Mouse (Mus musculus) G1E (cell line): ENCODE results near the gene Ccdc113. TPM values are rescaled to one million over a fixed set of nuclear protein-coding genes. Genes with fewer than 3 reads are reported as not detected.

Experiments used
- ATAC-seq: 2 replicates; pipeline ENCODE4 v1.8.0; 2016; ENCODE audit warnings: mild to moderate bottlenecking; ENCODE audit not compliant: insufficient number of reproducible peaks, poor library complexity, low FRiP score, severe bottlenecking; ENCODE audit errors: extremely low read depth
- DNase-seq: peaks from one replicate; pipeline ENCODE4 v3.0.0; 2012; ENCODE audit warnings: low spot score
- H3K27me3 ChIP-seq: 2 replicates; pipeline ENCODE4 v1.6.1; 2012; ENCODE audit warnings: mild to moderate bottlenecking, low read length, inconsistent platforms; ENCODE audit not compliant: insufficient read depth
- H3K36me3 ChIP-seq: replicated peaks from 2 replicates; pipeline ENCODE3; 2012; ENCODE audit warnings: mild to moderate bottlenecking, inconsistent platforms
- H3K4me1 ChIP-seq: 2 replicates; pipeline ENCODE4 v1.6.1; 2012; ENCODE audit warnings: low read depth, low read length, inconsistent platforms, mixed read lengths; ENCODE audit not compliant: insufficient read depth
- H3K4me3 ChIP-seq: 2 replicates; pipeline ENCODE4 v1.5.1; 2012; ENCODE audit warnings: low read depth, mild to moderate bottlenecking, inconsistent platforms, low read length, moderate library complexity, mixed read lengths
- H3K9me3 ChIP-seq: replicated peaks from 2 replicates; pipeline ENCODE4 v1.6.1; 2012; ENCODE audit warnings: inconsistent platforms
- CTCF ChIP-seq: IDR thresholded peaks from 2 replicates; pipeline ENCODE4 v1.5.1; 2012; ENCODE audit warnings: low read depth, low read length, inconsistent platforms, mixed read lengths
- GATA1 ChIP-seq: IDR thresholded peaks from 2 replicates; pipeline ENCODE4 v1.6.1; 2012; ENCODE audit warnings: borderline replicate concordance, low read length, inconsistent platforms, mixed read lengths
- GATA2 ChIP-seq: IDR thresholded peaks from 2 replicates; pipeline ENCODE4 v1.6.1; 2012; ENCODE audit warnings: low read depth, low read length, inconsistent platforms, borderline replicate concordance
- POLR2AphosphoS5 ChIP-seq: IDR thresholded peaks from 2 replicates; pipeline ENCODE4 v1.6.1; 2012; ENCODE audit warnings: low read depth, low read length, inconsistent platforms; ENCODE audit not compliant: insufficient replicate concordance
- TAL1 ChIP-seq: conservative IDR thresholded peaks from 2 replicates; pipeline ENCODE4 v1.6.1; 2012; ENCODE audit warnings: low read depth, low read length, inconsistent platforms, mixed read lengths
- polyA plus RNA-seq: library from polyadenylated mRNA; stranded (reverse); fragments of >175 nt; gene quantifications from 2 replicates; pipeline ENCODE4 v1.2.3, GENCODE M21; 2012
- total RNA-seq, 2 experiments: library from RNA; stranded (forward) in 1 of 2; stranded (reverse) in 1 of 2; fragments of 200-1000 nt in 1 of 2; fragments of >200 nt in 1 of 2; fragmentation: Nextera tagmentation in 1 of 2; gene quantifications; 2 replicates each; pipeline ENCODE4 v1.2.3; 2014 to 2017

Ccdc113 gene
- total and polyA plus RNA-seq, 3 experiments: not detected

DNA sequence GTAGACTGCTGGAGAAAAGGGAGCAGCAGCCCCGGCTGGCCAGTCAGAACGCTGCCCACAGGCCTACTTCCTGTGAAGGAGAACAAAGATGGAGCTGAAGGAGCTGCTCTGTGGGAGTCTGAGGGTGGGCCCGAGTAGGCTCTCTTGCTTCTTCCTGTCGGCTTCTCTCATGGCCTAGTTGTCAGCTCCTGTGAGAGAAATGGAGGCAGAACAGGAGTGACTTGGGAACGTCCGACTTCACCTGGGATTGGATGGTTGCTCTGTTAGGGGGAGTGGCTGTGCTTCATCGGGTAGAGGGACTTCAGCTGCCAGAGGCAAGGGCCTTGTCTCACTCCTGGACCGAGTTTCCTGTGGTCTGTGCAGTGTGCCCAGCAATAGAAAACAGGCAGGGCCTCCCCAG is 14.0 kb downstream of the Ccdc113 start:
- Histone ChIP-seq H3K36me3 (no peaks in the 10 kb centered on the region), H3K4me1 (no peaks in the 10 kb centered on the region), H3K9me3 (no peaks in the 10 kb centered on the region), H3K27me3 (peaks cover 9% of the 10 kb centered on the region; the same call in 1 of the 2 replicates), H3K4me3 (no peak overlapping the region)
- no peak for TF ChIP-seq POLR2AphosphoS5
- ATAC-seq (no peak), DNase-seq (no peak)

DNA sequence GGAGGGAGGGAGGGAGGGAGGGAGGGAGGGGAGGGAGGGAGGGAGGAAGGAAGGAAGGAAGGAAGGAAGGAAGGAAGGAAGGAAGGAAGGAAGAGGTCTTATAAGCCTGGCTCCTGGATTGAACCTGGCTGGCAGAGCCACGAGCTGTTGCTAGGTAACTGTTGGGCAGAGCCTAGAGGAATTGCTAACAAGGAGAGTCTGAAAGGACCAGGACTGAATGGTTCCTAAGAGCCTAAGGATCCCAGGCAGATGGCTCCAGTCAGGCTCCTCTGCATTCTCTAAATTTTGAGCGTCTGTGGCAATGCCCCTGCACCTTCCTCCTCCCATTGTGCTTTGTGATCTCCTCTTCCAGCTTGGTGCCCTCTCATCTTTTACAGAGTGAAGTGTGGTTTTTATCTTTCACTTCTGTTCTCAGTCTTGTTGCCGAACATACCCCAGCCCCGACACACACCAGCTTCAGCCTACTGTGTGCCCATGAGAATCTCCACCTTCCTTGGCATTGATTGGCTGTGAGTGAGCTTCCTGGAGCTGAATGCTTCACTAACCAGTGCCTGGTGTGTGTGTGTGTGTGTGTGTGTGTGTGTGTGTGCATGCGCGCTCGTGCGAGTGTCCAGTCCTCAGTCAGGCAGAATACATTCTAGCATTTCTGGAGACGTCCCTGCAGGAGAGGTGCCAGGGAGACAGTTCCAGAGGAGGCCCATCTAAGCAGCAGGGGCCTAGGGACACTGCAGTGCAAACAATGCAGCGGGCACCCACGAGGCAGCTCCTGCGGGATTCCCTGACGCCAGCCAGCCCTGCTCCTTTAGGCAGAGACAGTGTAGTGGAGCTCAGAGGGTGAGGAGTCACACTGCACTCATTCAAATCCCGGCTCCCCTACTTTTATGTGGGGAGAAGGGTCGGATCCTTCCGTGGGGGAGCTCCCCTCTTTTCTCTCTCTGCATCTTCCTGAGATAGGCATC is 16.3 kb downstream of the Ccdc113 start:
- no peak for DNase-seq
- Histone ChIP-seq H3K4me1 (no peaks in the 10 kb centered on the region), H3K9me3 (no peaks in the 10 kb centered on the region), H3K36me3 (no peaks in the 10 kb centered on the region), H3K4me3 (no peak overlapping the region), H3K27me3 (peaks cover 13% of the 10 kb centered on the region; the same call in 1 of the 2 replicates)
- TF ChIP-seq GATA1 (no peak), CTCF (no peak), GATA2 (no peak), TAL1 (no peak), POLR2AphosphoS5 (no peak)
- ATAC-seq: no peak

DNA sequence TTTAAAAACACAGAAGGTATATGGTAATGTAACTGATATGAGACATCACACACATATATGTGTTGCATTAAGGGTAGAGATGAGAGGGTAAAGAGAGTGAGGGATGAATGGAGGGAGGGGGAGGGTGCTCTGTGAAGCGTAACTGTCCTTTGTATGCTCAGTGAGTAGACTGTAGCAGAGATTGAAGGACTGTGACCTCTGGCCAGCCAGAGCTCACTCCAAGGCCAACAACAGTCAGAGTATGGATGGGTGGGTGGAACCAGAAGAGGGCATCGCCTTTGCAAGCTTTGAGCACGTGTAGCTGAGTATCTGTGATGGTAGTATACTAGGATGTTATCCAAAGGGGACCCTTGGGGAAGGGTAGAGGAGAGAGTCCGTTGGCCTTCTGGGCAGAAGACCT is 17.7 kb downstream of the Ccdc113 start:
- H3K27me3 ChIP-seq: peaks cover 13% of the 10 kb centered on the region; the same call in 1 of the 2 replicates
- H3K4me3 ChIP-seq: no peak overlapping the region
- no peaks in the 10 kb centered on the region for H3K9me3 ChIP-seq
- no peaks in the 10 kb centered on the region for H3K4me1 ChIP-seq
- H3K36me3 ChIP-seq: no peaks in the 10 kb centered on the region
- DNase-seq (no peak), ATAC-seq (no peak)
- TF ChIP-seq POLR2AphosphoS5: no peak
- no peak for TF ChIP-seq TAL1
- no peak for TF ChIP-seq GATA2
- no peak for TF ChIP-seq GATA1
- TF ChIP-seq CTCF: no peak

DNA sequence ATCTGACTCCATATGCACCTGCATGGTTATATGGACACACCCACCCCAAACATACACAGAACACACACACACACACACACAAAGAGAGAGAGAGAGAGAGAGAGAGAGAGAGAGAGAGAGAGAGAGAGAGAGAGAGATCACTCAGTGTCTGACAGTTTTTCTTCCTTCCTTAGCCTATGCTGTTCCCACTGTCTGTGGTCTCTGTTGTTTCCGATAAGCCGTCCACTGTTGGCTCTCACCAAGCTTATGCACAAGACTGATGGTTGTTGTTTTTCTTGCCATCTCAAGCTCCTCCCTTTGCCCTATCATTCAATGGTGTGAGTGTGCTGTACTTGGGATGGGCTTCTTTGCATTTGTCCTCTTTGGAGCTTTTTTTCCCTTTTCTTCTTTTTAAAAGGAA is 22.1 kb downstream of the Ccdc113 start:
- Histone ChIP-seq H3K4me3 (no peak overlapping the region), H3K9me3 (no peaks in the 10 kb centered on the region), H3K36me3 (no peaks in the 10 kb centered on the region), H3K27me3 (peaks cover 23% of the 10 kb centered on the region), H3K4me1 (no peaks in the 10 kb centered on the region)
- TF ChIP-seq TAL1 (no peak), POLR2AphosphoS5 (no peak), GATA2 (no peak), CTCF (no peak), GATA1 (no peak)
- DNase-seq (no peak), ATAC-seq (no peak)

DNA sequence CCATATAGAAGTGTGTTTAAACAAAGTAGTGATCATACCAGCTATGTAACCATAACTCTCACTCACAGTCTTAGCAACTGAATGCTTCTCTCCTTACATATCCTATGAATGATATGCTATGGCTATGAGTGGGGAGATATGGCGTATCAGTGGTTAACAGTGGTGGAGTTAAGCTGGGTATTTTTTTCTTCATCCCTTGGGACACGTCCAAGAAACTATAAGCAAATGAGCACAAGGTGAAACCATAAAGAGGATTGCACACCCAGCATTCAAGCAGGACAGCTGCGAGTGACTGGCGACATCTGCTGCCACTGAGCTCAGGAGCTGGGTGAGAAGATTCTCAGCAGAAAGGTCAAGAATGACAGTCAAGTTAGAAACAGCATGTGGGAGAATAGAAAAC is 32.3 kb downstream of the Ccdc113 start:
- DNase-seq: no peak
- no peak for ATAC-seq
- Histone ChIP-seq H3K9me3 (no peaks in the 10 kb centered on the region), H3K36me3 (no peaks in the 10 kb centered on the region), H3K4me1 (no peaks in the 10 kb centered on the region), H3K27me3 (peaks cover 16% of the 10 kb centered on the region), H3K4me3 (no peak overlapping the region)
- TF ChIP-seq GATA2: no peak
- TF ChIP-seq GATA1: no peak
- TF ChIP-seq CTCF: no peak

DNA sequence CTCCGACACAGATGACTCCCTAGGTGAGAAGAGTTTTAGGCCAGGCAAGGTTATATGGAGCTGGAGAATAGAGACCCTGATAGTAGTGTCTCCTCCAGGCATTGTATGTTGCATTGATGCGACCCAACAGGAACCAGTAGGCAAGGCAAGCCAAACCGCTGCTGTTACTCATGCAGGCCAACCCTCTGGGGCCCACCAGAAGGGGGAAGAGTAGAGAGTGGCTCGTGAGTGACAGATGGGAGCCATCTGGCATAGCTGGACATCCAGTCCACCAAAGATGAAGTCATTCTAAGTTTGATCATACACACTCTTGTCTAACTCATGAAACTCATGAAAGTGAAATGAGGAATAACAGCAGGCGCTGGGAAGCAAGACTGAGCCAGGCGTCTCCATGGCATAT is 32.9 kb downstream of the Ccdc113 start:
- Histone ChIP-seq H3K9me3 (no peaks in the 10 kb centered on the region), H3K4me3 (no peak overlapping the region), H3K36me3 (no peaks in the 10 kb centered on the region), H3K4me1 (no peaks in the 10 kb centered on the region), H3K27me3 (peaks cover 11% of the 10 kb centered on the region)
- ATAC-seq (no peak), DNase-seq (no peak)
- no peak for TF ChIP-seq CTCF
- no peak for TF ChIP-seq GATA2
- no peak for TF ChIP-seq GATA1
- TF ChIP-seq POLR2AphosphoS5: no peak
- no peak for TF ChIP-seq TAL1

DNA sequence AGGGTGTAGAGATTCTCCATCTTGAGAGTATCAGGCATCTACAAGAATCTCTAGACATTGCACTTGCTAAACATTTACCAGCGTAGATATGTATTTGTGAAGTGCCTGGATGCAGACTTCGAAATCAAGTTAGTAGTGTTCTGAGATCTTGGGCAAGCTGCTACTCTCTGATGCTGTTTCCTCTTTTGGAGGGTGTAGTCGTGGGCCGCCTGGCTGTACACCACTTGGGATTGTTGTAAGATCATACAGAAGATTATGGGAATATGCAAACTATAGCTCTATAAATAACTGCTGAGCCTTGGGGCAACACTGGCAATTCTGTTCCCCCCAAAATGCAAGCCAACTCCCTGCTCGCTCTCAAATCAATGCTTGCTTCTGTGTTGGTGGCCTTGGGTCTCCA is 39.3 kb downstream of the Ccdc113 start:
- no peaks in the 10 kb centered on the region for H3K36me3 ChIP-seq
- no peaks in the 10 kb centered on the region for H3K9me3 ChIP-seq
- H3K4me1 ChIP-seq: no peaks in the 10 kb centered on the region
- peaks cover 21% of the 10 kb centered on the region for H3K27me3 ChIP-seq
- ATAC-seq: no peak
- no peak for DNase-seq
- H3K4me3 ChIP-seq: no peak overlapping the region
- TF ChIP-seq TAL1: no peak
- TF ChIP-seq GATA2: no peak
- no peak for TF ChIP-seq CTCF
- no peak for TF ChIP-seq POLR2AphosphoS5
- TF ChIP-seq GATA1: no peak
